Mouse (Mus musculus) ES-Bruce4 (cell line): ENCODE measurements around the gene Ttc28. TPM values are rescaled to one million over a fixed set of nuclear protein-coding genes. Genes with fewer than 3 reads are reported as not detected.

Experiments
- H3K27ac ChIP-seq: 2 replicates; pipeline ENCODE4 v1.5.1; 2012; ENCODE audit warnings: low read length, inconsistent platforms; ENCODE audit not compliant: insufficient read depth
- H3K27me3 ChIP-seq: 2 replicates; pipeline ENCODE4 v1.6.1; 2012; ENCODE audit warnings: mild to moderate bottlenecking, low read length, inconsistent platforms; ENCODE audit not compliant: control insufficient read depth, poor library complexity, insufficient read depth, severe bottlenecking
- H3K36me3 ChIP-seq: 2 replicates; pipeline ENCODE4 v1.6.1; 2012; ENCODE audit warnings: inconsistent platforms, mild to moderate bottlenecking, low read length, moderate library complexity; ENCODE audit not compliant: control insufficient read depth, poor library complexity, insufficient read depth, severe bottlenecking
- H3K4me1 ChIP-seq: one replicate; pipeline ENCODE4 v1.8.1; 2011; ENCODE audit warnings: low read length; ENCODE audit not compliant: control insufficient read depth, insufficient read depth
- H3K4me3 ChIP-seq: 2 replicates; pipeline ENCODE4 v1.5.1; 2011; ENCODE audit warnings: low read depth, mild to moderate bottlenecking, low read length
- H3K9ac ChIP-seq: 2 replicates; pipeline ENCODE4 v1.6.1; 2012; ENCODE audit warnings: low read depth, mild to moderate bottlenecking, inconsistent platforms; ENCODE audit not compliant: poor library complexity, severe bottlenecking
- H3K9me3 ChIP-seq: replicated peaks from 2 replicates; pipeline ENCODE4 v1.6.1; 2012; ENCODE audit warnings: mild to moderate bottlenecking, low read length, inconsistent platforms; ENCODE audit not compliant: control insufficient read depth, poor library complexity, insufficient read depth, severe bottlenecking
- CTCF ChIP-seq: IDR thresholded peaks from one replicate; pipeline ENCODE4 v1.8.1; 2011; ENCODE audit warnings: low read depth, low read length
- EP300 ChIP-seq: IDR thresholded peaks from 2 replicates; pipeline ENCODE4 v1.6.1; 2011; ENCODE audit warnings: low read depth, low read length; ENCODE audit not compliant: insufficient read depth
- POLR2A ChIP-seq: IDR thresholded peaks from one replicate; pipeline ENCODE4 v1.8.1; 2011; ENCODE audit warnings: low read length; ENCODE audit not compliant: insufficient read depth
- polyA plus RNA-seq: library from polyadenylated mRNA; stranded (reverse); fragments of >200 nt; gene quantifications from 2 replicates; pipeline ENCODE4 v1.2.4, GENCODE M21; 2011; ENCODE audit warnings: low read depth; ENCODE audit not compliant: missing spikeins, insufficient read depth, insufficient read length

Ttc28 gene
- polyA plus RNA-seq, 1 experiment: 2.5 TPM

DNA sequence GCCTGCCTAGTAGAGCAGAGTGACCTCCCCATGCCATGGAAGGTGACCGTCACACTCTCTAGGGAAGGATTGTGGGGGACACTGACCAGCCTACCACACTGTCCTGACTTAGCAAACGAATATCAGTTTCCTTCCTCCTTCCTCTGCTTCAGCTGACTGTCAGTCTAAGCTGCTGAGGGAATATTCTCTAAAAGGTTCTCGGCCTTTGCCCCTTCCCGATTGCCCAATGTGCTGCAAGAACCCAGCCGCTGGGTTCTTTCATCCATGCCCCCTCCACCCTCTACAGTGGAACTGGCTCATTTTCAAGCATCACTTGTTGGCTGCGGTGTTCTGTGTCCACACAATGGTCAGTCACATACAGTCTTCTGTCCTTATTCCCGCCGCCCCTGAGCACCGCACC lies 312.4 kb downstream of the Ttc28 start:
- Histone ChIP-seq H3K36me3 (no peaks in the 10 kb centered on the region), H3K4me3 (no peak overlapping the region), H3K27me3 (no peaks in the 10 kb centered on the region), H3K27ac (no peak overlapping the region), H3K4me1 (no peaks in the 10 kb centered on the region), H3K9ac (no peak overlapping the region), H3K9me3 (no peaks in the 10 kb centered on the region)
- TF ChIP-seq CTCF (no peak), POLR2A (no peak), EP300 (no peak)

DNA sequence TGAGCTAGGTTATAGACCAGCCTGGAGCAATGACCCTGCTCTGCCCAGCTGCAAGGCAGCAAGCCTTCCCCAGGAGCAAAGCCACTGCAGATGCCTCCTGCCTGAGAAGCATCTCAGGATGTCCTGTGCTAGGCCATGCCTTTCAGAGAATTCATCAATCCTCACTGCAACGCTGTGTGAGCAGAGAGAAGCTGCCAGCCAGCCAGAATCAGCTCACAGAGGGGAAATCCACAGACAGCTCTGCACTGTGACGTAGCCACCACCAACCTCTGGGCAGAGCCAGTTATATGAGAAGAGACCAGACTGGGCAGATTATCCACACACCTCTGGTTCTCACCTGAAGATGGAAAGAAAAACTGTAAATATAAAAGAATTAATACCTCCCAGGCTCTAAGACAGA lies 315.2 kb downstream of the Ttc28 start:
- Histone ChIP-seq H3K27ac (no peak overlapping the region), H3K36me3 (no peaks in the 10 kb centered on the region), H3K9ac (no peak overlapping the region), H3K27me3 (no peaks in the 10 kb centered on the region), H3K4me1 (no peaks in the 10 kb centered on the region), H3K4me3 (no peak overlapping the region), H3K9me3 (no peaks in the 10 kb centered on the region)
- TF ChIP-seq EP300 (no peak), CTCF (no peak), POLR2A (no peak)

DNA sequence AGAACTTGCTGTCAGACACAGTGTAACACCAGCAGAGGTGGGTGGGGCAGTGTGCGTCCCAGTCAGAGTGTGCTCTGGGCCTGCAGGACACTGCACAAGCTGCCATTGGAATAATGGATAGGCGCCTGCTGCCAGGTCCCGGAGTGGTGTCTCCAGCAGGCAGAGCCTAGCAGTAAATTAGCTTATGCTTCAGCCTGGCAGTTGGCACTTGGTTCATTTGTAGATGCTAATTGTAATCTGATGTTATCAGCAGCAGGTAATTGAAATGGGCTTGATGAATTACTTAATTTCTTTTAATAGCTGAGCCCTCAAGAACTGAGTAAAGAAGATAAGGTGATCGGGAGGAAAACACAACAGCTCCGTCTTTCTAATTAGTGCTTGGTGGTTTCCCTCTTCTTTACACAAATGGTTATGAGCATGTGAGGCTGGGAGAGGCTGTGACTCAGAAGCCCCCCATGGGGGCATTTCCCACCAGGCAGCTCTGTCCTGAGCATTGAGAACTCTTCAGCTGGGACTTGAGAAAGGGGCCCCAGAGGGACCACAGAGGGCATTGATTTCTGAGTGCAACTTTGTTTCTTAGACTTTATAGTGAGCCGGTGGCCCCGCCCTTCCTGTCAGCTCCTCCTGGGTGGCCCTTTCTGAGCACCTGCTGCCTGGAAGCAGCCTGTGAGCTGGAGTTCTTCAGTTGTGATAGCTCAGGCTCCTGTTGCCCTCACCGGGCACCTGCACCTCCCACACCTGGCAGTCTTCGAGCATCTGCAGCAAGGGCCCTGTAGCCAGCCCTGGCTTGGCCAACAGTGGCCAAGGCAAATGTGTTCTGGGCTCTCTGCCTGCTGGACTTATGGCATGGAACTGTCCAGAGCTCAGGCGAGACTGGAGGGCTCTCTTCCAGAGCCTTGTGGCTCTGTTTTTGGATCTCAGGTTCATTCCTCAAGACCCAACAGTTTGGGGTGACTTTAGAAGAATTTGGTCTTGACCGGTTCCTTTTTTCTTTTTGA lies 316.2 kb downstream of the Ttc28 start:
- no peak overlapping the region for H3K9ac ChIP-seq
- H3K36me3 ChIP-seq: no peaks in the 10 kb centered on the region
- no peaks in the 10 kb centered on the region for H3K27me3 ChIP-seq
- no peaks in the 10 kb centered on the region for H3K9me3 ChIP-seq
- H3K4me3 ChIP-seq: no peak overlapping the region
- no peak overlapping the region for H3K27ac ChIP-seq
- no peaks in the 10 kb centered on the region for H3K4me1 ChIP-seq
- no peak for TF ChIP-seq CTCF
- TF ChIP-seq EP300: no peak
- no peak for TF ChIP-seq POLR2A

DNA sequence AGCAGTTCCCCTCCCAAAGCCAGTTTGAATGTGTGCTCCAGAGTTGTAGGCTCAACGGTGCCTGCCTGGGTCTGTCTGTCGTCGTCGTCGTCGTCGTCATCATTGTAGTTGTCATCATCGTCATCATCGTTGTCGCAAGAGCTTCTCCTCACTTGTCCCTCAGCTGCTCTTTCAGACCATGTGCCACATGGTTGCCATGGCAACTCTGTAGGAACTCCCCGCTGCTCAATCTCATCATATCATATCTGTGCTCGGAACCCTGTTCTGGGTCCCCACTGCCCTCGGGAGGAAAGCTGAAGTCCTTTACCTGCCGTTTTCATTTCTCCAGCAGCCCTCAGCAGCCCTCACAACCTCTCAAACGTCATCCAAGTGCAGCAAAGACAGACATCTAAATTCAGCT lies 318.1 kb downstream of the Ttc28 start:
- no peaks in the 10 kb centered on the region for H3K9me3 ChIP-seq
- TF ChIP-seq POLR2A: no peak
- TF ChIP-seq EP300: no peak
- TF ChIP-seq CTCF: no peak
- H3K27ac ChIP-seq: no peak overlapping the region
- no peaks in the 10 kb centered on the region for H3K27me3 ChIP-seq
- no peaks in the 10 kb centered on the region for H3K36me3 ChIP-seq
- no peaks in the 10 kb centered on the region for H3K4me1 ChIP-seq
- no peak overlapping the region for H3K9ac ChIP-seq
- H3K4me3 ChIP-seq: no peak overlapping the region

- no peak overlapping the region for H3K9ac ChIP-seq
- no peaks in the 10 kb centered on the region for H3K36me3 ChIP-seq
- TF ChIP-seq EP300 (no peak), POLR2A (no peak), CTCF (no peak)
- H3K27me3 ChIP-seq: no peaks in the 10 kb centered on the region
- no peak overlapping the region for H3K4me3 ChIP-seq
- H3K27ac ChIP-seq: no peak overlapping the region
- no peaks in the 10 kb centered on the region for H3K4me1 ChIP-seq
- no peaks in the 10 kb centered on the region for H3K9me3 ChIP-seq
These were observed 320.7 kb downstream of the Ttc28 start for GRCm38 (mm10) chr5:111200167-111200840.
